Mouse (Mus musculus) testis, adult 2 months (tissue): ENCODE results near the gene Nfe2l3. TPM values are rescaled to one million over a fixed set of nuclear protein-coding genes. Genes with fewer than 3 reads are reported as not detected.

Experiments used
- H3K27ac ChIP-seq: fragments of 200-500 bp; 2 replicates; pipeline ENCODE4 v1.5.1; 2012; ENCODE audit warnings: low read depth, low read length; ENCODE audit not compliant: control insufficient read depth, insufficient read depth
- H3K27me3 ChIP-seq: fragments of 200-500 bp; 2 replicates; pipeline ENCODE4 v1.6.1; 2012; ENCODE audit warnings: mild to moderate bottlenecking, low read length, moderate library complexity; ENCODE audit not compliant: control insufficient read depth, insufficient read depth
- H3K36me3 ChIP-seq: fragments of 200-500 bp; 2 replicates; pipeline ENCODE4 v1.6.1; 2012; ENCODE audit warnings: mild to moderate bottlenecking, low read length; ENCODE audit not compliant: control insufficient read depth, insufficient read depth
- H3K4me1 ChIP-seq: fragments of 200-500 bp; 2 replicates; pipeline ENCODE4 v1.6.1; 2012; ENCODE audit warnings: low read length; ENCODE audit not compliant: control insufficient read depth, insufficient read depth
- H3K4me3 ChIP-seq: fragments of 200-500 bp; 2 replicates; pipeline ENCODE4 v1.5.1; 2012; ENCODE audit warnings: low read depth, mild to moderate bottlenecking, low read length, moderate library complexity, mixed read lengths; ENCODE audit not compliant: control insufficient read depth
- CTCF ChIP-seq: fragments of 200-500 bp; IDR thresholded peaks from 2 replicates; pipeline ENCODE4 v1.5.1; 2012; ENCODE audit warnings: low read depth, mild to moderate bottlenecking, inconsistent platforms, low read length, moderate library complexity; ENCODE audit not compliant: control insufficient read depth, insufficient read depth, insufficient replicate concordance
- POLR2A ChIP-seq: fragments of 200-500 bp; IDR thresholded peaks from 2 replicates; pipeline ENCODE4 v1.6.1; 2012; ENCODE audit warnings: low read depth, mild to moderate bottlenecking, inconsistent platforms, low read length, moderate library complexity; ENCODE audit not compliant: control insufficient read depth
- polyA plus RNA-seq: library from polyadenylated mRNA; depleted of rRNA; stranded (reverse); fragments of >200 nt; gene quantifications from 2 replicates; pipeline ENCODE4 v1.2.3, GENCODE M21; 2012

Nfe2l3 gene
- polyA plus RNA-seq, 1 experiment = 1.1 TPM

DNA sequence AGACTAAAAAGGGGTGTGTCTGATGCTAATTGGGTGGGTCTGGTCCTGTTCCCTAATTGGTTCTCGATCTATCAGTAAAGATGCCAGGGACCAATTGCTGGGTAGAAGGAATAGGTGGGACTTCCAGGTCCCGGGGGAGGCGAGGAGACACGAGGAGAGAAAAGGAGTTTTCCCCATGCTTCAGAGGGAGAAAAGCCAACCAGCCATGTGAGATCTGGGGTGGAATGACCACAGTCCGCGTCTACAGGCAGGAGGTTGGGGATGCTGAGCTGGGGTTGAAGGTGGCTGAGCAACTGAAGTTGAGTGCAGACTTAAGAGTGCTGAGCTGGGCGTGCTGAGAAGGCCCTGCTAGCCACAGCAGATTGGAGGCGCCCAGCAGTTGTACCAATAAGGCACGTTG is 37.0 kb upstream of the Nfe2l3 start:
- Histone ChIP-seq H3K27ac (no peak overlapping the region), H3K4me1 (peaks cover 10% of the 10 kb centered on the region), H3K36me3 (no peaks in the 10 kb centered on the region), H3K27me3 (no peaks in the 10 kb centered on the region), H3K4me3 (no peak overlapping the region)
- TF ChIP-seq CTCF = no peak

DNA sequence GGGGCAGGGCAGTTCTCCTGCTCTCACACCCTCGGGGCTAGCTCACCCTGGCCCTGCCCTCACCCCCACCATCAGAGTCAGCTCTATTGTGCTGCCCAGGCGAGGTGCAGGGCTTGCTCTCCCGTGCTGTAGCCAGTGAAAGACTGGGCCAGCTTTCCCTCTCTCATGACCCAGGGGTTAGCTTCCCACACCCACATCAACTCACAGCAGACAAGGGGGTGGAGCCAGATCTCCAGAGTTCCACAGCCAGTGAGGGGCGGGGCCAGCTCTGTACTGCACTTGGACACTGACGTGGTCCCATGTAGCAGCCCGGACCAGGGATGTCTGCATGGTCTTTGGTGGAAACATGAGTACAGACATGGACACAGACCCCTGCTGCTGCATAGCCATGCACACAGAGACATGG is 33.4 kb upstream of the Nfe2l3 start:
- no peak overlapping the region for H3K4me3 ChIP-seq
- H3K27me3 ChIP-seq = peaks cover 2% of the 10 kb centered on the region; the same call in 1 of the 2 replicates
- no peaks in the 10 kb centered on the region for H3K36me3 ChIP-seq
- H3K4me1 ChIP-seq = peaks cover 13% of the 10 kb centered on the region
- no peak overlapping the region for H3K27ac ChIP-seq
- no peak for TF ChIP-seq POLR2A
- TF ChIP-seq CTCF = no peak

GRCm38 (mm10) chr6:51401294-51401693 is 31.2 kb upstream of the Nfe2l3 start:
- H3K36me3 ChIP-seq = no peaks in the 10 kb centered on the region
- H3K27ac ChIP-seq = no peak overlapping the region
- peaks cover 10% of the 10 kb centered on the region for H3K4me1 ChIP-seq
- H3K4me3 ChIP-seq = no peak overlapping the region
- peaks cover 2% of the 10 kb centered on the region; the same call in 1 of the 2 replicates for H3K27me3 ChIP-seq
- TF ChIP-seq CTCF = no peak
- no peak for TF ChIP-seq POLR2A

GRCm38 (mm10) chr6:51403598-51403997 is 28.9 kb upstream of the Nfe2l3 start:
- no peak overlapping the region for H3K27ac ChIP-seq
- H3K36me3 ChIP-seq = no peaks in the 10 kb centered on the region
- peaks cover 10% of the 10 kb centered on the region for H3K4me1 ChIP-seq
- peaks cover 2% of the 10 kb centered on the region; the same call in 1 of the 2 replicates for H3K27me3 ChIP-seq
- TF ChIP-seq CTCF (no peak), POLR2A (no peak)
- H3K4me3 ChIP-seq = no peak overlapping the region

DNA sequence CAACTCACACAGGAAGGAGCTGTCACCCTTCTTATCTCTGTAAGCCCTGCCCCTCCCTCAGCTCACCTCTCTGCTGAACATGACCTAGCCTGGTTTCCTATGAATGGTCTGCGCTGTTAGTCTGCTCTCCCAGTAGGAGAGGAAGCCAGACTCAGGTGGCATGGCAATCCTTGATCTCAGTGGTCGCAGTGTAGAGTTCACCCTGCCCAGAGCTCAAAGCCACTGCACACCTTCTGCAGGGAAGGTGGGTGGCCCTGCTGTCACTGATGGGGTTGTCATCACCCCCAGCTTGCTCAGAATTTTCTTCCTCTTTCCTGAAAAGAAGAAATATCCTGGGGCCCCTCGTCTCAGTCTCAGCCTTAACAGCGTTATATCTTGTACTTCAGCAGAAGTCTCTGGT is 28.0 kb upstream of the Nfe2l3 start:
- H3K27ac ChIP-seq = no peak overlapping the region
- no peak overlapping the region for H3K4me3 ChIP-seq
- peaks cover 2% of the 10 kb centered on the region; the same call in 1 of the 2 replicates for H3K27me3 ChIP-seq
- TF ChIP-seq POLR2A (no peak), CTCF (no peak)
- H3K4me1 ChIP-seq = peaks cover 3% of the 10 kb centered on the region; the same call in 1 of the 2 replicates
- no peaks in the 10 kb centered on the region for H3K36me3 ChIP-seq

- no peaks in the 10 kb centered on the region for H3K27me3 ChIP-seq
These were observed 16.0 kb upstream of the Nfe2l3 start for GRCm38 (mm10) chr6:51416433-51416832.

GRCm38 (mm10) chr6:51417306-51417936 is 15.0 kb upstream of the Nfe2l3 start:
- Histone ChIP-seq H3K27ac (no peak overlapping the region), H3K4me1 (peaks cover 3% of the 10 kb centered on the region; the same call in 1 of the 2 replicates), H3K27me3 (no peaks in the 10 kb centered on the region), H3K4me3 (no peak overlapping the region), H3K36me3 (no peaks in the 10 kb centered on the region)
- TF ChIP-seq CTCF (no peak), POLR2A (no peak)

More at GRCm38 (mm10) chr6:51416433-51416832, 16.0 kb upstream of the Nfe2l3 start:
- Histone ChIP-seq H3K4me3 (no peak overlapping the region), H3K4me1 (no peaks in the 10 kb centered on the region), H3K36me3 (no peaks in the 10 kb centered on the region), H3K27ac (no peak overlapping the region)
- no peak for TF ChIP-seq CTCF
- TF ChIP-seq POLR2A = no peak
